Mouse (Mus musculus) cerebellum, adult 2 months (tissue): ENCODE measurements around the gene Polr2i.

Experiments used
- CTCF ChIP-seq: fragments of 200-500 bp; IDR thresholded peaks from 2 replicates; pipeline ENCODE4 v1.5.1; 2011; ENCODE audit warnings: low read depth, mild to moderate bottlenecking, control low read depth, low read length, moderate library complexity, borderline replicate concordance; ENCODE audit not compliant: insufficient read depth
- POLR2A ChIP-seq: fragments of 200-500 bp; IDR thresholded peaks from 2 replicates; pipeline ENCODE4 v1.6.1; 2011; ENCODE audit warnings: low read length, control low read depth, borderline replicate concordance; ENCODE audit not compliant: insufficient read depth

DNA sequence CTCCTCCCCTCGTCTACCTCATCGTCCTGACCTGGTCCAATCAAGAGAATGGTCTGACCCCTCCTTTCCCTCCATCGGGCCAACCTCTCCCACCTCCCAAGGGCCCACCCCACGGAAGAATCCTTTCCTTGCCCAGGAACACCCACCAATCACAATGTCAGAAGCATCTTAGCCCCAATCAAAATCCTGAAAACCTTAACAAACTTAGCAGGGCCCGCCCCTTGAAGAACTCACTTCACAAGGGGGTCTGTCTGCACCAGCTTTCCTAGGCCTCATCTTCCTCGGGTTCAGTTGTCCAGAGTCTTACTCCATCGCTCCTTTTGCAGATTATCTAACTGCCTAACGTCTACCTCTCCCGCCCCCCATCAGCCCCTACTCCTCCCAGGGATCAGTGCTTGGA lies 38.7 kb upstream of the Polr2i start:
- TF ChIP-seq POLR2A (no peak), CTCF (no peak)
